Mouse (Mus musculus) megakaryocyte, embryonic 14.5 days (primary cell): Measurements from ENCODE around the gene Helb.

Source experiments
- FLI1 ChIP-seq: IDR thresholded peaks from 2 replicates; pipeline ENCODE4 v1.6.1; 2012; ENCODE audit warnings: low read length, inconsistent platforms, mixed read lengths
- GATA1 ChIP-seq: IDR thresholded peaks from 3 replicates; pipeline ENCODE4 v1.6.1; 2012; ENCODE audit warnings: mixed read lengths, low read length, inconsistent platforms, borderline replicate concordance

GRCm38 (mm10) chr10:120066319-120066718, 46.5 kb downstream of the Helb start:
- TF ChIP-seq GATA1 (no peak), FLI1 (no peak)
